In the genomic region with DNA sequence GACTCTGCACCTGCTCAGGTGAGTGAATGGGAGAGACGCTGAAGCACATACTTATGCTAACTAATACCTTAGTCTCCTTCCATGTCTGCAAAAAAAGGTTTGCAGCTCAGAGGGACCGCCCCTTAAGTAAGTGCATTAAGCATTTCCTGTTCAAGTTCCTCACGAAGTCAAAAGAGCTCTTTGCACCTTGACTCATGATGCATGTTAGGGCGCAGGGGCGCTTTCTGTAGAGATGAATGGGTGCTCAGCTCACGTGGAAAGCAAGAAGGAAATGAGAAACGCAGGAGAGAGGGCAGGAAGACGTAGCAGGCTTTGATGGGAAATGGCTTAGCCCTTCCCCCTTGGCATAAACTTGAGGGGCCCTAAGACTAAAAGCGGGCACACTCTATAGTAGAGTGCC, we compare ENCODE assay signal across 21 mouse cellular contexts.
DNase-seq lines count a peak whose midpoint lies in the region; ATAC-seq and TF ChIP-seq lines count a peak whose summit lies in the region.
"Had no signal": no experiment of that assay in that cellular context is flagged by ENCODE, and none has a peak within 500 bp of the region (broad histone marks: within the 10 kb centered on the region; RNA-seq: fewer than 3 reads in every experiment).

No protein-coding gene starts in this region.

- TF ChIP-seq EP300 in stomach, postnatal 0 days (optimal IDR thresholded peaks at IDR 0.05) = no peak

- DNase-seq in A20 (ENCODE audit: low read depth, low spot score) = peak; percentile 43
- peak; percentile 15 for DNase-seq in CD4-positive helper T cell, adult 2 months (ENCODE audit: low read depth, low spot score)
- peak; percentile 43 for DNase-seq in stomach, postnatal 0 days (ENCODE audit: low spot score)
- no peak for DNase-seq in embryo, embryonic 10 days (ENCODE audit: low spot score)
- no peak for DNase-seq in cerebellum, adult 18-20 months
- DNase-seq: adrenal gland, postnatal 10 days; B cell, adult 2 months; cerebellum, adult 11 months; cerebellum, adult 9-10 months; cerebellum, postnatal 25 days; gastrocnemius, adult 2 months; gastrocnemius, postnatal 25 days; heart, postnatal 10 days; heart, postnatal 4 days; kidney, adult 11 months had no signal

- no peaks in the 10 kb centered on the region for H3K9me3 ChIP-seq in stomach, postnatal 0 days (ENCODE audit: control insufficient read depth, low read length)
- H3K9me3 ChIP-seq: embryonic facial prominence, embryonic 13.5 days; forebrain, embryonic 13.5 days; G1E; hindbrain, embryonic 13.5 days had no signal

- no peak for TF ChIP-seq CTCF in stomach, postnatal 0 days (IDR thresholded peaks at IDR 0.05; ENCODE audit: low read depth)

- no peak overlapping the region for H3K9ac ChIP-seq in stomach, postnatal 0 days (ENCODE audit: low read length)
- H3K9ac ChIP-seq: embryonic facial prominence, embryonic 13.5 days; forebrain, embryonic 13.5 days; hindbrain, embryonic 13.5 days had no signal

- H3K4me2 ChIP-seq in stomach, postnatal 0 days (replicated peaks; ENCODE audit: low read depth) = no peak overlapping the region
- H3K4me2 ChIP-seq: embryonic facial prominence, embryonic 13.5 days; forebrain, embryonic 13.5 days; hindbrain, embryonic 13.5 days had no signal

- no peaks in the 10 kb centered on the region for H3K27me3 ChIP-seq in stomach, postnatal 0 days (ENCODE audit: control insufficient read depth, insufficient read depth, low read length)
- H3K27me3 ChIP-seq: embryonic facial prominence, embryonic 13.5 days; forebrain, embryonic 13.5 days; hindbrain, embryonic 13.5 days had no signal

- H3K4me3 ChIP-seq in stomach, postnatal 0 days (ENCODE audit: low read depth, low read length) = no peak overlapping the region
- H3K4me3 ChIP-seq: embryonic facial prominence, embryonic 13.5 days; forebrain, embryonic 13.5 days; gastrocnemius, adult 2 months; hindbrain, embryonic 13.5 days had no signal

- ATAC-seq in activated CD4-positive, CD25-positive, alpha-beta regulatory T cell, adult 4 months = peak; percentile 52
- ATAC-seq in stomach, postnatal 0 days (ENCODE audit: low FRiP score, low TSS enrichment) = peak; percentile 30; the same call in 1 of the 2 replicates
- ATAC-seq: forebrain, embryonic 13.5 days; hindbrain, postnatal 0 days had no signal

- no peaks in the 10 kb centered on the region for H3K4me1 ChIP-seq in stomach, postnatal 0 days (replicated peaks; ENCODE audit: control insufficient read depth, insufficient read depth)
- H3K4me1 ChIP-seq: embryonic facial prominence, embryonic 13.5 days; hindbrain, embryonic 13.5 days had no signal

- H3K36me3 ChIP-seq in stomach, postnatal 0 days (ENCODE audit: control insufficient read depth, insufficient read depth, low read length) = no peaks in the 10 kb centered on the region
- H3K36me3 ChIP-seq: embryonic facial prominence, embryonic 13.5 days; G1E; hindbrain, embryonic 13.5 days had no signal

- 59% methylated on average over 9 of the region's 9 CpGs for WGBS in stomach, postnatal 0 days

- H3K27ac ChIP-seq in stomach, postnatal 0 days (replicated peaks) = no peak overlapping the region
- H3K27ac ChIP-seq: embryonic facial prominence, embryonic 13.5 days; forebrain, embryonic 13.5 days; gastrocnemius, adult 2 months; hindbrain, embryonic 13.5 days; hindbrain, postnatal 0 days had no signal

Comparison
In these comparisons a context has a peak if more than half of its experiments do, and no peak if none do; other contexts are left out.
1. DNase-seq: peak in A20 (single experiment), CD4-positive helper T cell, adult 2 months (single experiment) and stomach, postnatal 0 days (single experiment); none in embryo, embryonic 10 days (single experiment) and cerebellum, adult 18-20 months (0 of 2).